Mouse (Mus musculus) midbrain, embryonic 12.5 days (tissue): ENCODE measurements at regions not wholly inside any gene's neighbourhood (a gene's known extent, or its start where the extent isn't known, plus 50 kb on each side); places are given as distances from the start of the nearest gene placed in this dataset.

Source experiments
- ATAC-seq: fragments of 200-750 bp; cut with Nextera tagmentation; 2 replicates; pipeline ENCODE4 v1.8.0; 2017; ENCODE audit warnings: low read depth, moderate TSS enrichment, moderate library complexity; ENCODE audit not compliant: low FRiP score
- H3K27ac ChIP-seq: fragments of 300-500 bp; sonication (generic); replicated peaks from 2 replicates; pipeline ENCODE4 v1.5.1; 2016; ENCODE audit warnings: mild to moderate bottlenecking
- H3K27me3 ChIP-seq: fragments of 300-500 bp; sonication (generic); 2 replicates; pipeline ENCODE4 v1.6.1; 2016; ENCODE audit warnings: mild to moderate bottlenecking
- H3K36me3 ChIP-seq: fragments of 300-500 bp; sonication (generic); 2 replicates; pipeline ENCODE4 v1.6.1; 2016
- H3K4me1 ChIP-seq: fragments of 300-500 bp; sonication (generic); 2 replicates; pipeline ENCODE4 v1.6.1; 2016
- H3K4me2 ChIP-seq: fragments of 300-500 bp; sonication (generic); replicated peaks from 2 replicates; pipeline ENCODE4 v1.6.1; 2016; ENCODE audit warnings: mild to moderate bottlenecking, moderate library complexity
- H3K4me3 ChIP-seq: fragments of 300-500 bp; sonication (generic); 2 replicates; pipeline ENCODE4 v1.5.1; 2016; ENCODE audit warnings: mild to moderate bottlenecking
- H3K9ac ChIP-seq: fragments of 300-500 bp; sonication (generic); replicated peaks from 2 replicates; pipeline ENCODE4 v1.6.1; 2016; ENCODE audit warnings: mild to moderate bottlenecking, moderate library complexity
- H3K9me3 ChIP-seq: fragments of 300-500 bp; sonication (generic); 2 replicates; pipeline ENCODE4 v1.6.1; 2016; ENCODE audit warnings: mild to moderate bottlenecking
- WGBS: fragments of 180-500 bp; shearing (Covaris S2); methylation state at CpG from one replicate; pipeline ENCODE4 v1.1.7; 2016; 5-methylcytosine and 5-hydroxymethylcytosine counted together

- Histone ChIP-seq H3K27ac (no peak overlapping the region), H3K9ac (no peak overlapping the region), H3K36me3 (no peaks in the 10 kb centered on the region), H3K4me3 (no peak overlapping the region), H3K9me3 (0 out of 2 replicates have a peak, but pooled peaks cover 6% of the 10 kb centered on the region), H3K4me2 (no peak overlapping the region), H3K4me1 (no peaks in the 10 kb centered on the region), H3K27me3 (no peaks in the 10 kb centered on the region)
- no peak for ATAC-seq
- WGBS: 68% methylated on average over 5 of the region's 5 CpGs
Measured at GRCm38 (mm10) chr13:71874986-71875385, 88.5 kb downstream of the Irx1 start.

GRCm38 (mm10) chr13:71868763-71869162, 94.8 kb downstream of the Irx1 start:
- Histone ChIP-seq H3K4me2 (no peak overlapping the region), H3K27ac (no peak overlapping the region), H3K27me3 (no peaks in the 10 kb centered on the region), H3K4me3 (no peak overlapping the region), H3K9ac (no peak overlapping the region), H3K4me1 (no peaks in the 10 kb centered on the region), H3K9me3 (0 out of 2 replicates have a peak, but pooled peaks cover 6% of the 10 kb centered on the region), H3K36me3 (no peaks in the 10 kb centered on the region)
- ATAC-seq: no peak
- 70% methylated on average over 6 of the region's 6 CpGs for WGBS

- H3K9me3 ChIP-seq: no peaks in the 10 kb centered on the region
- no peaks in the 10 kb centered on the region for H3K36me3 ChIP-seq
- no peaks in the 10 kb centered on the region for H3K4me1 ChIP-seq
- no peak overlapping the region for H3K27ac ChIP-seq
- H3K9ac ChIP-seq: no peak overlapping the region
- 0 out of 2 replicates have a peak, but pooled peaks cover 3% of the 10 kb centered on the region for H3K27me3 ChIP-seq
- H3K4me2 ChIP-seq: no peak overlapping the region
- WGBS: 48% methylated on average over 7 of the region's 7 CpGs
- H3K4me3 ChIP-seq: no peak overlapping the region
- no peak for ATAC-seq
Measured at GRCm38 (mm10) chr13:71853426-71854025, 110.0 kb downstream of the Irx1 start.

GRCm38 (mm10) chr13:71804032-71804958, 159.2 kb downstream of the Irx1 start:
- H3K36me3 ChIP-seq: no peaks in the 10 kb centered on the region
- H3K9me3 ChIP-seq: no peaks in the 10 kb centered on the region
- H3K9ac ChIP-seq: no peak overlapping the region
- H3K4me1 ChIP-seq: peaks cover 7% of the 10 kb centered on the region; the same call in 1 of the 2 replicates
- H3K4me3 ChIP-seq: no peak overlapping the region
- 0 out of 2 replicates have a peak overlapping the region, but pooled peaks have one; percentile 21 for H3K27ac ChIP-seq
- H3K27me3 ChIP-seq: no peaks in the 10 kb centered on the region
- no peak overlapping the region for H3K4me2 ChIP-seq
- peak; percentile 54; the same call in 1 of the 2 replicates for ATAC-seq
- WGBS: 54% methylated on average over 16 of the region's 16 CpGs

DNA sequence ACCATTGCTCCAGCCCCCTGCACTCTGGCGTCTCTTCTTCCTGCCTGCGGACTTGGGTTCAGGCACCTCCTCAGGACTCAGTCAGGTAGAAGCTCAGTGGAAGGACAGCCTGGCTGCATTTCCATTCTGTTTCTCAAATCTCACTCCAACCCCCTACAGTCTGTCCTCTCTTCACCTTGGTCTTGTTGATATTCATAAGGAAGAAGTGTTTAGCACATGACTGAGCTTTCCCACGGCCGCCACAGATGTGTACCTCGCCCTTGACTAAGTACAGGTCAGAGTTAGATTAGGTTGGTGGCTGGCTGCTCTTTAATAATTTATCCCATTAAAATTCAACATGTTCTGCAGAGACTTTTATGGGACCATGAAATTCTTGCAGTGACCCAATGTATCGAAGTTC, 165.2 kb downstream of the Irx1 start:
- no peak for ATAC-seq
- WGBS: 84% methylated on average over 6 of the region's 6 CpGs
- H3K27me3 ChIP-seq: no peaks in the 10 kb centered on the region
- H3K4me1 ChIP-seq: no peaks in the 10 kb centered on the region
- no peaks in the 10 kb centered on the region for H3K9me3 ChIP-seq
- H3K27ac ChIP-seq: no peak overlapping the region
- H3K4me3 ChIP-seq: no peak overlapping the region
- no peaks in the 10 kb centered on the region for H3K36me3 ChIP-seq
- H3K9ac ChIP-seq: no peak overlapping the region
- no peak overlapping the region for H3K4me2 ChIP-seq

DNA sequence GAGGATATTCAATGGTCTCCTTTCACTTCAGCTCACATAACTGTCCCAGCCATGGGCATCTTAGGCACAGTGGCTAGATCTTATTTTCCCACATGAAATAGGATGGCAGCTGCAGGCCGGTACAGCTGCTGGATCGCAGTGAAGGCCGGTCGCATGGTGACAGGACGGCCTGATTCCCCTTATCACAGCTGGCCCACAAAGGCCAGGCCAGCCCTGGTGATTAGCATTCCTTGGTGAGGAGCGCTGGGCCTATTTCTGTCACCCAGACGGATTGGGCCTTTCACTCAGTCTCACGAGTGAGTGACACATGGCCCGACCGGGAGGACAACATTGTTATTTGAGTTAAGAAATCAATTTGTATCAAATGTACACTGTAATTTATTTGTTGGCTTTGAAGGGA, 178.8 kb downstream of the Irx1 start:
- Histone ChIP-seq H3K27ac (peak overlapping the region; percentile 8; the same call in 1 of the 2 replicates), H3K4me2 (no peak overlapping the region)
- WGBS: 37% methylated on average over 10 of the region's 10 CpGs

DNA sequence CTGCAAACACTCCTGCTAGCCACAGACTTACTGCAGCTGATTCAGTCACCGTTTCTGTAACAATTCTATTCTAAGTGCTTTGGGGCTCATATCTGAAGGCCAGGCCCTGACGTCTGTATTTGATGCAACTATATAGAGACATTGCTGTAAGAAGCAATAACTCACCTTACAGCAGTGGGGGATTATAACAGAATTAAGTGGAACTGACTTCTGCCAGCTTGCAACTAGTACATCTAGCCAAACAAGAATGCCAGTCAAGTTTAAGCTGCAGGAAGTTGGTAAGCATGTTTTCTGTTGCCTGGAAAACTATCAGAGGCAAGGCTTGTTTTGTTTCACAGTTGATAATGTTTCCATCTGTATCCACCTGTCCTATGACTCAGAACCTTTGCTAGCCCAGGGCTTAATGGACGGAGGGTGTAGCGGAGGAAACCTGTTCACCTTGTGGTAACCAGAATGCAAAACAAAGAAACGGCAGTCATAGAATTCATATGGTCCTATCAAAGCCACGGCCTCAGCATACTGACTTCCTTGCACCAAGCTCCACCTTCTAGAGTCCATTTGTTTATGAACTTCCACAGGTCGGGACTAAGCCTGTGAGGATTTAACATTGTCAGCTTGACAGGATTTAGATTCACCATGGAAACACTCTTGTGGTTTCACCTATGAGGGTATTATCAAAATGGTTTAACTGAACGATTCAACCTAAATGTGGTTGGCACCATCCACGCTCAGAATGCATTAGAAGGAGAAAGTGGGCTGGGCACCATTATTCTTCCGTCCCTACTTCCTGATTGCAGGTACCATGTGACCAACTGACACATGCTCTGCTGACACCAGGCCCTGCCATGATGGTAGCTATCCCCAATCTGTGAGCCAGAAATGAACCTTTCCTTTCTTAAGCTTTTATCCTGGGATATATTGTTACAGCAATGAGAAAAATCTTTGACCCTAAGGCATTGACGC, 216.2 kb downstream of the Irx1 start:
- WGBS: 67% methylated on average over 11 of the region's 11 CpGs
- Histone ChIP-seq H3K4me3 (no peak overlapping the region), H3K9me3 (no peaks in the 10 kb centered on the region), H3K9ac (no peak overlapping the region), H3K27me3 (no peaks in the 10 kb centered on the region), H3K27ac (no peak overlapping the region), H3K36me3 (no peaks in the 10 kb centered on the region), H3K4me1 (no peaks in the 10 kb centered on the region), H3K4me2 (no peak overlapping the region)
- ATAC-seq: no peak

More for the DNA sequence above, 178.8 kb downstream of the Irx1 start:
- peaks cover 5% of the 10 kb centered on the region; the same call in 1 of the 2 replicates for H3K4me1 ChIP-seq
- 0 out of 2 replicates have a peak, but pooled peaks cover 6% of the 10 kb centered on the region for H3K9me3 ChIP-seq
- no peaks in the 10 kb centered on the region for H3K36me3 ChIP-seq
- peak; percentile 73; the same call in 1 of the 2 replicates for ATAC-seq
- H3K27me3 ChIP-seq: no peaks in the 10 kb centered on the region
- H3K9ac ChIP-seq: no peak overlapping the region
- no peak overlapping the region for H3K4me3 ChIP-seq

GRCm38 (mm10) chr13:71746534-71746933, 217.0 kb downstream of the Irx1 start:
- no peak overlapping the region for H3K4me3 ChIP-seq
- 39% methylated on average over 3 of the region's 3 CpGs for WGBS
- H3K9ac ChIP-seq: no peak overlapping the region
- no peaks in the 10 kb centered on the region for H3K9me3 ChIP-seq
- no peak for ATAC-seq
- no peaks in the 10 kb centered on the region for H3K36me3 ChIP-seq
- no peaks in the 10 kb centered on the region for H3K27me3 ChIP-seq
- H3K4me1 ChIP-seq: no peaks in the 10 kb centered on the region
- H3K4me2 ChIP-seq: no peak overlapping the region
- H3K27ac ChIP-seq: no peak overlapping the region

DNA sequence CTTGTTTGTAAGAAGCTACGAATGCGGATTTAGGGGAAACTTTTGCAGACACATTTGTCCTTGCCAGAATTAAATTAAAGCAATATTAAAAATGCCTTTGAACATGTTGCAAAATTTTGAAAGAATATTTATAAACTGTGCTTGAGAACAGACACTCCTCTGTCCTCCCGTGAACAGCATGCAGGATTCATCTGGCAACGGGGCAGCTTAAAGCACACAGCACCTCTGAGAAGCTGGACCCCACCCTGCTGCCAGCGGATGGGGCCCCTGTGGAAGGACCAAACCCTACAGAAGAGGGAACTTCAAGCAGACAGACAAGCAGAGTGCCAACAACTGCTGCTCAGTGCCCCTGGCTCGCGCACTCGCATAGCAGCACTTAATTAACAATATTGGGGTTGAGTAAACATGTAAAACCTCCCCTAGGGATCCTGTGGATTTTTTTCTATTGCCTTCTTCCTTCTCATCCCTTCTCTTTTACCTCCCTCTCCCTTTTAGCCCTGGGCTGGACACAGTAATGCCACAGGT, 226.6 kb downstream of the Irx1 start:
- H3K36me3 ChIP-seq: no peaks in the 10 kb centered on the region
- WGBS: 79% methylated on average over 8 of the region's 8 CpGs
- no peak overlapping the region for H3K27ac ChIP-seq
- H3K9ac ChIP-seq: no peak overlapping the region
- no peaks in the 10 kb centered on the region for H3K4me1 ChIP-seq
- no peak overlapping the region for H3K4me3 ChIP-seq
- H3K9me3 ChIP-seq: no peaks in the 10 kb centered on the region
- H3K27me3 ChIP-seq: no peaks in the 10 kb centered on the region
- H3K4me2 ChIP-seq: no peak overlapping the region
- ATAC-seq: no peak

DNA sequence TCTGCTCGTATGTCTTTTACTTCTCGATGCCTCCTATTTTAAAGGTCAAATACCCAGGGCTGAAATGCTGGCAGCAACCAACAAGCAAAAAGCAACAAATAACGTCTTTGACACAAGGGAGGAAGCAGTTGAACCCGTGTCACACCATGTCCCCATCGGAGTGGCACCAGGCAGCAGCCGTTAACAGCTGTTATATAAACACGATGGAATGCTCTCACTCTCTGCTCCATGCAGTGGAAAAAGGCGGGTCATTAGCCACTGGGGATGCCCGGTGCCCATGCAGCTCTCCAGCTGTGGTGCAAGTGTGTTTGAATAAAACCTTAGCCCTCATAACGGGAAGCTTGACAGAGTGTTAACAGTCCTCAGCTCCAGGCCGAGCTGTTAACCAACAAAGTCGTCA, 229.3 kb downstream of the Irx1 start:
- H3K36me3 ChIP-seq: no peaks in the 10 kb centered on the region
- H3K4me3 ChIP-seq: no peak overlapping the region
- WGBS: 64% methylated on average over 12 of the region's 12 CpGs
- H3K4me1 ChIP-seq: no peaks in the 10 kb centered on the region
- no peaks in the 10 kb centered on the region for H3K9me3 ChIP-seq
- ATAC-seq: no peak
- H3K9ac ChIP-seq: no peak overlapping the region
- H3K4me2 ChIP-seq: no peak overlapping the region
- no peaks in the 10 kb centered on the region for H3K27me3 ChIP-seq
- no peak overlapping the region for H3K27ac ChIP-seq

- H3K4me2 ChIP-seq: no peak overlapping the region
- H3K9me3 ChIP-seq: no peaks in the 10 kb centered on the region
- H3K4me1 ChIP-seq: no peaks in the 10 kb centered on the region
- no peaks in the 10 kb centered on the region for H3K27me3 ChIP-seq
- no peaks in the 10 kb centered on the region for H3K36me3 ChIP-seq
- no peak for ATAC-seq
- no peak overlapping the region for H3K4me3 ChIP-seq
- no peak overlapping the region for H3K9ac ChIP-seq
- H3K27ac ChIP-seq: no peak overlapping the region
- WGBS: 82% methylated on average over 5 of the region's 5 CpGs
Measured at GRCm38 (mm10) chr13:71733360-71733759, 230.2 kb downstream of the Irx1 start.
